Mouse (Mus musculus): ENCODE measurements around the gene Armc7.

Gene Armc7

DNA sequence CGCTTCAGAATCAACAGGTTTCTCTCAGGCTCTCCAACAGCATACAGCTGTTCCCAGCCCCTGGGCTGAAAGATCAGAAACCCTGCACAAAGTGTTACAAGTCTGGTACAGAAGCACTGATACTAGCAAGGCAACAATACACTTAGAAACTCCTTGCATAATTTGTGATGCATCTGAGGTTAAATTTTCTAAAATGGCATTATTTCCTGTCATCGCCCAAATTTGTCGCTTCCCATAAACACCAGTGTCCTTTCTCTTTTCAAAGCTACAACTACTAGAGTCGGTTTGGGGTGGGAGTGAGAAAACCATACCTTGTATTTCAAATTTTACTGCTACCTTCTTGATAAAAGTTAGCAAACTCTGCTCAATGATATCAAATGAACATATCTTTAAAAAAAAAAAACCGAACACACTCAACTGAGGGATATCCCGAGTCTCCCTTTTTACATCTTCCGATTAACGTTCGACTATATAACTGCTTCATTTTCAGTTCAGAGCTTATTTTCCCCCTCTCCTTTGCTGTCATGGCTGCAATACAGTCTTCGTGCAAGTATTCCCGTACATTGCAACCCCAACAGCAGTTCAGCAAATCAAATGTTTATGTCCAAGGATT, 59.4 kb downstream of the Armc7 start:
- DNase-seq (ENCODE audit: low spot score): no peak

DNA sequence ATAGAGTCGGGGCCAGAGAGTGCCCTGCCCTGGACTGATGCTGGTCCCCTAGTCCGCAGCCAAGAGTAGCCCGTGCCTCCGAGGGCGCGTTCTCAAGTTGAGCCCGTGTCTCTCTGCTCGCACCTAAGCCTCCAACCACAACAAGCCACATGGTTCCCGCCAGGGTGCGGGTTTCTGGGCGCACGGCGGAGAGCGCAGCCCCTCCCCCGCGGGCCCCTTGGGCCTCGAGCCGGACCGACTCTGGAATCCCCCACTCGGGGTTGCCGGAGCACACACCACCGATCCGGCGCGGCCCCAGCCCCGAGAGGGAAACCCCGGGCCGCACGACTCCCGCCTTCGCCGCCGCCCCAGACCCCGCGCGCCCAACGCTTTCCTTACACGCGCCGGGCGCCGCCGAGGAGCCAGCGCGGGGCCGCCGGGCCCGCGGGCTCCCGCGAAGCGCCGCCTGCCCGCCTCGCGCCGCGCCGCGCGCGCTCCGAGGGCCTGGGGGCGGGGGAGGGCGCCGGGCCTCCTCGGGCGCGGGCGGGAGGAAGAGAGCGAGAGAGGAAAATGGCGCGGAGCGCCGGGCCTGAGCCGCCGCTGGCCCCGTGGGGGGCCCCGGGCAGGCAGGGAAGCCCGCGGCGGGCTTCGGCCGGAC, 60.1 kb downstream of the Armc7 start:
- peak; percentile 60 for DNase-seq (ENCODE audit: low spot score)

DNA sequence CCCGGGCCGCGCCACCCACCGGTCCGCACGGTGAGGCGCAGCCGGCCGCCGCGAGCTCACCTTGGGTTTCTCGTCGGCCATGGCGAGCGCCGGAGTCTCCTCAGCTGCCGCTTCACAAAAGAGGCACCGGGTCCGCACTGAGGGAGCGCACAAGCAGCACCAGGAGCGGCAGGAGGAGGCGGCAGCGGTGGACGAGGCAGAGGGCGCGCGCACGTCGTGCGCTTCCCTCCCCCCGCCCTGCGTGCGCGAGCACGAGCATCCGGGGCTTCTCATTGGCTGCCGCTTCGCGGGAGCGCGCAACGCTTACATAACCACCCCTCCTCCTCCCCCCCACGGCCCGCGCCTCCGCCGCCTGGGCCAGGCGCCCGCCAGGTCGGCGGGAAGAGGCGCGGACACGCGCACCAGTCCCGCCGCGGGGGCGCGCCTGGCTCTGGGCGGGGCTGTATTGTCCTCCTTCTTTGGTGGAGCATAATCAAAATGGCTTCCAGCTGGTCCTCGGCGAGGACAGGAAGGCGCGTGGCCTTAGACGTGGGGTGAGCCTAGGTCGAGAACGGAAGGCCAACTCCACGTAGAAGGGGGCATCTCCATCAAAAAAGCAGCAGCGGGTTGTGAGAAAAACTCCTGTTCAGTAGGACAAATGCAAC, 60.7 kb downstream of the Armc7 start, which contains the start of gene Sumo2:
Gene Sumo2 (minus strand): TSS at position 239 of the 644 bp plus-strand sequence.
- peak; percentile 98 for DNase-seq (ENCODE audit: low spot score)

DNA sequence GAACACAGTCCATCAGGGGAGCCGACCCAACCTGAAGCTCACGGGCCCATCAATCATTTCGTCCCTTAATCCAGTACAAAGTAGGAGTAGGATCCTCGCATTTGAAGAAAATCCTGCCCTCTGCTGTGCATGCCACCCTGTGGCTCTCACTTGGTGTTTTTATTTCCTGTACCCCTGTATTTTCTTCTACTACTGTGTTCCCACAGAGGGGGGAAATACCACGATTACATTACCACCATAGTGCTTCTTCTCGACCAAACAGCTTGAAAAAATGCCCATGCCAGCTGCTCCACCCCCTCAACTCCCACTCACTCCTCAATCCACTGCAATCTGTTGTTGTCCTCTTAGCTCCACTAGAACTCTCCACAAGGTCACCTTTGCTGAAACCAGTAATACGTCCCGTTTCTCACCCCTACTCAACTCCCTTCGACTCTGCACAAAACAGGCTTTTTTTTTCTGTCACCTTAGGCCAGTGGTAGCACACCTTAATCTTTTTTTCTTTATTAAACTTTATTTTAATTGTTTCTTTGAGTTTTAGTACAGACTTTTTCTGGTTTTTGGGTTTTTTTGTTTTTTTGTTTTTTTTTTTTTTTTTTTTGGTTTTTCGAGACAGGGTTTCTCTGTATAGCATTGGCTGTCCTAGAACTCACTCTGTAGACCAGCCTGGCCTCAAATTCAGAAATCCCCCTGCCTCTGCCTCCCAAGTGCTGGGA, 61.5 kb downstream of the Armc7 start:
- DNase-seq (ENCODE audit: low spot score): no peak

DNA sequence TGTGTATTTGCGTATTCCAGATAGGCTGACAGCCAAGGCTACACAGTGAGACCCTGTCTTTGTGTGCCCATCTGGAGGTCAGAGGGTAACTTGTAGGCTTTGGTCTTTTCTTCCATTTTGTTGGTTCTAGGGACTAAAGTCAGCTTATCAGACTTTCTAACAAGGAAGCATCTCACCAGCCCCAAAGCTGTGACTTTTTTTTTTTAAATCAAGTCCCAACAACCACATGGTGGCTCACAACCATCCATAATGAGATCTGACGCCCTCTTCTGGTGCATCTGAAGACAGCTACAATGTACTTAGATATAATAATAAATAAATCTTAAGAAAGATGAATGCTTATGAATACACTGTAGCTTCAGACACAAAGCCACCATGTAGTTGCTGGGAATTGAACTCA, 62.6 kb downstream of the Armc7 start:
- DNase-seq (ENCODE audit: low spot score): no peak
